Comparison of ENCODE assay signal across 13 mouse cellular contexts in the genomic region with DNA sequence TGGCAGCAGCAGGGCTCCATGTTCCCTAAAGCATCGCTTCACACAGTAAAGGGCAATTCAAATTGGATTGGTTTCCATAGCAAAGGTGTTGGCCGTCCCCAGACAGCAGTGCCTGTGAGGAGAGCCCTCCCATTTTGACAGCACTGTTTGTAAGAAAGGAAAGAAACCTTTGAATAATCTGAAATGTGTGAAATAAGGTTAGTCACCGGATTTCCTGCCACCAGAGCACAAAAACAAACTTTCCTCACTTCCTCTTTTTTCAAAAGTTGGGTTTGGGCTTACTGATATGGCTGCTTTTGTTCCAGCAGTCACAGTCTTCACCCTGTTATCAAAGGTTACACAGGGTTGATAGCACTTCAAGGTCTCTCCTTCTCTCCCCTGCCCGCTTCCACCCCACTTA. TPM values are rescaled to one million over a fixed set of nuclear protein-coding genes. Genes with fewer than 3 reads are reported as not detected.
A peak's percentile ranks its signal among the peaks of the same experiment; 100 is the strongest.
DNase-seq lines count a peak whose midpoint lies in the region; ATAC-seq lines count a peak whose summit lies in the region.
"Had no signal": no experiment of that assay in that cellular context is flagged by ENCODE, and none has a peak within 500 bp of the region (broad histone marks: within the 10 kb centered on the region; RNA-seq: fewer than 3 reads in every experiment).

No protein-coding gene starts in this region.

- peak; percentile 13 to 21 for DNase-seq in spleen, adult 18-20 months
- DNase-seq in spleen, postnatal 4 days (ENCODE audit: low spot score in 2 of 2), result no peak
- peak; percentile 65 for DNase-seq in T-cell, adult 2 months (ENCODE audit: low spot score)
- peak; percentile 13 for DNase-seq in thymus, postnatal 14 days
- no peak for DNase-seq in embryo, embryonic 9.5 days (ENCODE audit: extremely low spot score)
- DNase-seq: adrenal gland, postnatal 14 days; cerebellum, postnatal 10 days had no signal

- H3K9ac ChIP-seq in liver, embryonic 15.5 days, result no peak overlapping the region
- H3K9ac ChIP-seq in kidney, embryonic 14.5 days (ENCODE audit: low read depth, low read length), result no peak overlapping the region
- no peak overlapping the region for H3K9ac ChIP-seq in kidney, embryonic 15.5 days
- H3K9ac ChIP-seq: neural tube, embryonic 15.5 days had no signal

- H3K4me3 ChIP-seq in liver, embryonic 15.5 days (replicated peaks), result no peak overlapping the region
- no peak overlapping the region for H3K4me3 ChIP-seq in kidney, embryonic 14.5 days (ENCODE audit: low read length)
- no peak overlapping the region for H3K4me3 ChIP-seq in kidney, embryonic 15.5 days (replicated peaks)
- H3K4me3 ChIP-seq: midbrain, embryonic 10.5 days; neural tube, embryonic 15.5 days had no signal

- H3K27ac ChIP-seq in liver, embryonic 15.5 days (replicated peaks), result no peak overlapping the region
- no peak overlapping the region for H3K27ac ChIP-seq in kidney, embryonic 14.5 days (ENCODE audit: low read depth, low read length)
- no peak overlapping the region for H3K27ac ChIP-seq in kidney, embryonic 15.5 days
- H3K27ac ChIP-seq: midbrain, embryonic 10.5 days; neural tube, embryonic 15.5 days had no signal

- H3K36me3 ChIP-seq in liver, embryonic 15.5 days (replicated peaks), result no peaks in the 10 kb centered on the region
- H3K36me3 ChIP-seq in kidney, embryonic 14.5 days (ENCODE audit: control insufficient read depth, insufficient read depth, low read length), result no peaks in the 10 kb centered on the region
- no peaks in the 10 kb centered on the region for H3K36me3 ChIP-seq in kidney, embryonic 15.5 days
- H3K36me3 ChIP-seq: midbrain, embryonic 10.5 days; neural tube, embryonic 15.5 days had no signal

- no peaks in the 10 kb centered on the region for H3K9me3 ChIP-seq in liver, embryonic 15.5 days (replicated peaks)
- no peaks in the 10 kb centered on the region for H3K9me3 ChIP-seq in kidney, embryonic 14.5 days (ENCODE audit: control insufficient read depth, low read length)
- no peaks in the 10 kb centered on the region for H3K9me3 ChIP-seq in kidney, embryonic 15.5 days (replicated peaks)
- H3K9me3 ChIP-seq: midbrain, embryonic 10.5 days; neural tube, embryonic 15.5 days had no signal

- ATAC-seq in liver, embryonic 15.5 days (ENCODE audit: insufficient read depth), result no peak
- ATAC-seq in kidney, embryonic 14.5 days (ENCODE audit: low FRiP score, low TSS enrichment), result no peak
- no peak for ATAC-seq in kidney, embryonic 15.5 days (replicated peaks; ENCODE audit: low FRiP score)
- ATAC-seq: intestine, postnatal 0 days had no signal

- H3K4me2 ChIP-seq in liver, embryonic 15.5 days, result 0 out of 2 replicates have a peak overlapping the region, but pooled peaks have one; percentile 13
- no peak overlapping the region for H3K4me2 ChIP-seq in kidney, embryonic 14.5 days (replicated peaks; ENCODE audit: low read depth, low read length)
- no peak overlapping the region for H3K4me2 ChIP-seq in kidney, embryonic 15.5 days
- H3K4me2 ChIP-seq: neural tube, embryonic 15.5 days had no signal

- no peaks in the 10 kb centered on the region for H3K4me1 ChIP-seq in liver, embryonic 15.5 days (replicated peaks)
- no peaks in the 10 kb centered on the region for H3K4me1 ChIP-seq in kidney, embryonic 14.5 days (ENCODE audit: control insufficient read depth, insufficient read depth, low read length)
- no peaks in the 10 kb centered on the region for H3K4me1 ChIP-seq in kidney, embryonic 15.5 days
- H3K4me1 ChIP-seq: neural tube, embryonic 15.5 days had no signal

- 14% methylated on average over 4 of the region's 4 CpGs for WGBS in liver, embryonic 15.5 days (ENCODE audit: insufficient replicate concordance)
- 69% methylated on average over 4 of the region's 4 CpGs for WGBS in kidney, embryonic 14.5 days
- WGBS in kidney, embryonic 15.5 days, result 58% methylated on average over 4 of the region's 4 CpGs

- H3K27me3 ChIP-seq in liver, embryonic 15.5 days, result no peaks in the 10 kb centered on the region; the same call in 1 of the 2 replicates
- no peaks in the 10 kb centered on the region for H3K27me3 ChIP-seq in kidney, embryonic 14.5 days (ENCODE audit: control insufficient read depth, insufficient read depth, low read length)
- H3K27me3 ChIP-seq in kidney, embryonic 15.5 days, result peaks cover 19% of the 10 kb centered on the region; the same call in 1 of the 2 replicates
- H3K27me3 ChIP-seq: neural tube, embryonic 15.5 days had no signal

RNA-seq across cellular contexts. Expression of a gene that starts 35.2 kb away (rescaled TPM):
- 3.2 and 4.0 TPM in 2 replicates for polyA plus RNA-seq in liver, embryonic 15.5 days (2015; fragmentation: Nextera tagmentation; extraction: Ambion mirVana)
- 4.2 and 5.3 TPM in 2 replicates for polyA plus RNA-seq in kidney, embryonic 14.5 days (2014; fragmentation: Nextera tagmentation; extraction: Ambion mirVana)
- 4.2 and 5.4 TPM in 2 replicates for polyA plus RNA-seq in kidney, embryonic 15.5 days (2015; fragmentation: Nextera tagmentation; extraction: Ambion mirVana)

Comparison
In these comparisons a context has a peak if more than half of its experiments do, and no peak if none do; other contexts are left out.
1. DNase-seq: peak in spleen, adult 18-20 months (2 of 2), T-cell, adult 2 months (single experiment) and thymus, postnatal 14 days (single experiment); none in spleen, postnatal 4 days (0 of 2) and embryo, embryonic 9.5 days (single experiment).